Mouse (Mus musculus): ENCODE data around the gene Rab11a. TPM values are rescaled to one million over a fixed set of nuclear protein-coding genes. Genes with fewer than 3 reads are reported as not detected.
"Not testable (repeated sequence)": the region's sequence is repeated elsewhere in the genome, so short reads cannot be mapped to it uniquely, and the experiment has no call there.

The Rab11a gene
- polyA plus RNA-seq, 1 experiment from 2014 or later, result 320 TPM

GRCm38 (mm10) chr9:64687122-64688014, 50.2 kb downstream of the Rab11a start:
- H3K4me1 ChIP-seq, result peaks cover 6% of the 10 kb centered on the region; the same call in 1 of the 2 replicates
- 0 out of 2 replicates have a peak, but pooled peaks have one; percentile 32 for ATAC-seq (ENCODE audit: low FRiP score, low read depth)
- H3K36me3 ChIP-seq, result no peaks in the 10 kb centered on the region
- no peak overlapping the region for H3K4me3 ChIP-seq
- no peak overlapping the region for H3K27ac ChIP-seq
- H3K9me3 ChIP-seq, result no peaks in the 10 kb centered on the region
- H3K27me3 ChIP-seq, result peaks cover 9% of the 10 kb centered on the region; the same call in 1 of the 2 replicates
- no peak overlapping the region for H3K9ac ChIP-seq
- WGBS, result 20% methylated on average over 13 of the region's 13 CpGs
- H3K4me2 ChIP-seq (replicated peaks), result no peak overlapping the region

DNA sequence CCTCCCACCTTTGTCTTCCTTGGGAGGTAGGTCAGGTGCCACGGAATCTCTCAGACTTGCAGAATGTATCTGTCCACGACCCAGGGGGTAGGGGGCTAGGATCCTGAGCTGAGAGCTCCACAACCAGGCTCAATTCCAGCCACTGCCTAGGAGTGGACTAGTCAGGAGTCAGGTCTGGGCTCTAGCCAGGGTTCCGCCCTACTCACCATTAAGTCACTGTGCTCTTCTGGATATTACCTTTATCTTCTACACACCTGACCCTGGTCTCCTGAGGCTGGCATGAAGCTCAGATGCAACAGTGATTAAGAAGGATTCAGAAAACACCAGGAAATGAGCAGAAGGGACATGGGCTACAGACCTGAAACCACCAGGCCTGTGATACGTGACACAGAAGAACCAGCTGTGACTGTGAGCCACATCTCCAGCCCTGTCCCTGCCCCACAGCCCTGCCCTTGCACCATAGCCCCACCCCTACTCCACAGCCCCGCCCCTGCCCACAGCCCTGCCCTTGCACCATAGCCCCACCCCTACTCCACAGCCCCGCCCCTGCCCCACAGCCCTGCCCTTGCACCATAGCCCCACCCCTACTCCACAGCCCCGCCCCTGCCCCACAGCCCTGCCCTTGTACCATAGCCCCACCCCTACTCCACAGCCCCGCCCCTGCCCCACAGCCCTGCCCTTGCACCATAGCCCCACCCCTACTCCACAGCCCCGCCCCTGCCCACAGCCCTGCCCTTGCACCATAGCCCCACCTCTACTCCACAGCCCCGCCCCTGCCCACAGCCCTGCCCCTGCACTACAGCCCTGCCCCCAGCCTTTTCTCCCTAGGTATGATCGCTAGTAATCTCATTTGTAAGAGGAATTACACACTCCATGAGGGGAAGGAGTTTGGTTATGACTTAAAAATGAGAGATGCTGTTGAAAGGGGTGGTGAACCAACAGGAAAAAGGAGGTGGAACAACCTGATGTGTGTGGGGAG, 65.9 kb downstream of the Rab11a start:
- H3K9ac ChIP-seq; H3K27me3 ChIP-seq; H3K4me1 ChIP-seq; H3K9me3 ChIP-seq; H3K4me2 ChIP-seq (replicated peaks); ATAC-seq (ENCODE audit: low FRiP score, low read depth); H3K36me3 ChIP-seq; H3K4me3 ChIP-seq; H3K27ac ChIP-seq: not testable (repeated sequence)
- 33% methylated on average over 8 of the region's 11 CpGs for WGBS

GRCm38 (mm10) chr9:64668001-64668400, 69.6 kb downstream of the Rab11a start:
- 68% methylated on average over 2 of the region's 2 CpGs for WGBS

GRCm38 (mm10) chr9:64667513-64667912, 70.0 kb downstream of the Rab11a start:
- no peak overlapping the region for H3K27ac ChIP-seq
- 9% methylated on average over 5 of the region's 5 CpGs for WGBS
- no peaks in the 10 kb centered on the region for H3K27me3 ChIP-seq
- no peak overlapping the region for H3K4me3 ChIP-seq
- peaks cover 12% of the 10 kb centered on the region; the same call in 1 of the 2 replicates for H3K4me1 ChIP-seq
- H3K4me2 ChIP-seq (replicated peaks), result no peak overlapping the region
- ATAC-seq (ENCODE audit: low FRiP score, low read depth), result no peak
- no peaks in the 10 kb centered on the region for H3K36me3 ChIP-seq
- no peaks in the 10 kb centered on the region for H3K9me3 ChIP-seq
- H3K9ac ChIP-seq, result no peak overlapping the region

More at GRCm38 (mm10) chr9:64668001-64668400, 69.6 kb downstream of the Rab11a start:
- Histone ChIP-seq H3K9ac (no peak overlapping the region), H3K4me3 (no peak overlapping the region), H3K27me3 (no peaks in the 10 kb centered on the region), H3K27ac (no peak overlapping the region), H3K9me3 (no peaks in the 10 kb centered on the region), H3K36me3 (no peaks in the 10 kb centered on the region), H3K4me2 (replicated peaks) (no peak overlapping the region), H3K4me1 (peaks cover 12% of the 10 kb centered on the region; the same call in 1 of the 2 replicates)
- ATAC-seq (ENCODE audit: low FRiP score, low read depth), result no peak

GRCm38 (mm10) chr9:64666549-64666948, 71.0 kb downstream of the Rab11a start:
- H3K4me2 ChIP-seq (replicated peaks), result no peak overlapping the region
- no peak overlapping the region for H3K4me3 ChIP-seq
- no peaks in the 10 kb centered on the region for H3K27me3 ChIP-seq
- H3K36me3 ChIP-seq, result no peaks in the 10 kb centered on the region
- no peak for ATAC-seq (ENCODE audit: low FRiP score, low read depth)
- no peak overlapping the region for H3K9ac ChIP-seq
- no peak overlapping the region for H3K27ac ChIP-seq
- no peaks in the 10 kb centered on the region for H3K9me3 ChIP-seq
- WGBS, result 27% methylated on average over 4 of the region's 4 CpGs
- H3K4me1 ChIP-seq, result peaks cover 12% of the 10 kb centered on the region; the same call in 1 of the 2 replicates

Small RNA genes within 50 kb of the gene (microRNA-seq; reads per million reads assigned to microRNA genes)
- not detected for gene Gm47308

Other genes with a start within 250 kb of the Rab11a start
- gene Dennd4a, start 73.6 kb upstream of the Rab11a start, polyA plus RNA-seq (2015; fragmentation: Nextera tagmentation; extraction: Ambion mirVana), result 7.5 and 9.8 TPM in 2 replicates
- gene Slc24a1, start 213.8 kb upstream of the Rab11a start, polyA plus RNA-seq (2015; fragmentation: Nextera tagmentation; extraction: Ambion mirVana), result 0.06 TPM in 1 of 2 replicates, not detected in the other
- 52.4 and 54.9 TPM in 2 replicates for gene Ints14, start 223.1 kb upstream of the Rab11a start, polyA plus RNA-seq (2015; fragmentation: Nextera tagmentation; extraction: Ambion mirVana)

Measured in limb, embryonic 13.5 days (tissue).